Mouse (Mus musculus): ENCODE measurements around the gene Eif6. TPM values are rescaled to one million over a fixed set of nuclear protein-coding genes. Genes with fewer than 3 reads are reported as not detected.

Gene Eif6
- polyA plus RNA-seq, 1 experiment = 41.2 TPM

DNA sequence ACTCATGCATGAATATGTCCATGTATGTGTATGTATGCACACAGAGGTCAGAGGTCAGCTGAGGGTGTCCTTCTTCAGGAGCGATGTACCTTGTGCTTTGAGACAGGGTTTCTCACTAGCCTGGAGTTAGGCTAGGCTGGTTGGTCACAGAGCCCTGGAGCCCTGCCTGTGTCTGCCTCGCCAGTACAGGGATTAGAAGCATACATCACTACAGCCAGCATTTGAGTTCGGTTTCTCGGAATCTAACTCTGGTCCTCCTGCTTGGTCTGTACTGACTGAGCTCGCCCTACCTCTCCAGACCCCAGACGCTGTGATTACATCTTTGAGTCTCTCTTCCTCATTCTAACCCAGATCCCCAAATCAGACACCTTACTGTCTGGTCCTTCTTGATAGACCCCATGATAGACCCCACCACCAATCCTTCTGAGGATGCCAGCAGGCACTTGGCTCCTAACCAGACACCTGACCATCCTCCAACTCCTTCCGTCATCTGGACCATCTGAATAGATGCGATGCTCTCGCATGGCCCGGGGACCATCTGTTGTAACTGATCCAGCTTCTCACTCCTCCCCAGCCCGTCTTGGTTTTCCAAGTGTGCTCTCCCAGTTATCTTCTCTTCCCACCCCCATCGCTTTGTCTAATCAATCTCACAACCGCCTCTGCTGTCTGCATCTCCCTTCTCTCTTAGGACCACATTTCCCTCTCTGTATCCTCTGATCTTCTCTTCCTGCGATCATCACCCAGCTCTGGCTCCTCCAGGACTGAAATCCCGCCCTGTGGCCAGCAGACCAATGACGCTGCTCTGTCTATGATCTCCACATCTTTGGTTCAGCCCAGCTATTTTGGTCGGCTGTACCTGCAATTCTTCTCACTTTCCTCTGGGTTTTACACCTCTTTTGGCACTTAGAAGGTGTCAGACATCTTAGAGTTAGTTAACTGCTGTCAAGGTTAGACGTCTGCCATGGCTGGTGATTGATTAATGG lies 38.5 kb downstream of the Eif6 start:
- TF ChIP-seq POLR2A (IDR thresholded peaks at IDR 0.05; ENCODE audit: control insufficient read depth, low read depth, low read length) (no peak), CTCF (IDR thresholded peaks at IDR 0.05; ENCODE audit: control insufficient read depth, insufficient read depth, insufficient replicate concordance, low read depth, low read length) (no peak)
- Histone ChIP-seq H3K27ac (ENCODE audit: control insufficient read depth, insufficient read depth, low read depth, low read length) (no peak overlapping the region), H3K4me1 (ENCODE audit: control insufficient read depth, insufficient read depth, low read length) (no peaks in the 10 kb centered on the region), H3K4me3 (ENCODE audit: control insufficient read depth, low read depth, low read length) (no peak overlapping the region), H3K36me3 (ENCODE audit: control insufficient read depth, insufficient read depth, low read length) (no peaks in the 10 kb centered on the region), H3K27me3 (ENCODE audit: control insufficient read depth, insufficient read depth, low read length) (no peaks in the 10 kb centered on the region)

DNA sequence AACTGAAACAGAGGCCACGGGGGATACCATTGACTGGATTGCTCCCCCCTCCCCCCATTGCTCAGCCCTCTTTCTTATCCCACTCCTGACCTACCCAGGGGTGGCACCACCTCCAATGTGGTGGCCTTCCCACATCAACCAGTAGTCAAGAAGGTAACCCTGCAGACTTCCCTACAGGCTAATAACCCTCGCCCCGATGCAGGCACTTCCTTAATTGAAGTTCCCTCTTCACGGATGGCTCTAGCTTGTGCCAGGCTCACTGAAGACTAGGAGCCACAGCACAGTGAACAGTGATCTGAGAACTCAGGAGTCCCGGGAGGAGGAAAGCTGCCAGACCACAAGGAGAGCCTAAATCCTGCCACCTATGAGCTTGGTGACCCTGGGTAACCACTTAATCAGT lies 39.8 kb downstream of the Eif6 start:
- Histone ChIP-seq H3K27me3 (ENCODE audit: control insufficient read depth, insufficient read depth, low read length) (no peaks in the 10 kb centered on the region), H3K27ac (ENCODE audit: control insufficient read depth, insufficient read depth, low read depth, low read length) (no peak overlapping the region), H3K4me3 (ENCODE audit: control insufficient read depth, low read depth, low read length) (no peak overlapping the region), H3K36me3 (ENCODE audit: control insufficient read depth, insufficient read depth, low read length) (no peaks in the 10 kb centered on the region), H3K4me1 (ENCODE audit: control insufficient read depth, insufficient read depth, low read length) (no peaks in the 10 kb centered on the region)
- TF ChIP-seq POLR2A (IDR thresholded peaks at IDR 0.05; ENCODE audit: control insufficient read depth, low read depth, low read length) (no peak), CTCF (IDR thresholded peaks at IDR 0.05; ENCODE audit: control insufficient read depth, insufficient read depth, insufficient replicate concordance, low read depth, low read length) (no peak)

DNA sequence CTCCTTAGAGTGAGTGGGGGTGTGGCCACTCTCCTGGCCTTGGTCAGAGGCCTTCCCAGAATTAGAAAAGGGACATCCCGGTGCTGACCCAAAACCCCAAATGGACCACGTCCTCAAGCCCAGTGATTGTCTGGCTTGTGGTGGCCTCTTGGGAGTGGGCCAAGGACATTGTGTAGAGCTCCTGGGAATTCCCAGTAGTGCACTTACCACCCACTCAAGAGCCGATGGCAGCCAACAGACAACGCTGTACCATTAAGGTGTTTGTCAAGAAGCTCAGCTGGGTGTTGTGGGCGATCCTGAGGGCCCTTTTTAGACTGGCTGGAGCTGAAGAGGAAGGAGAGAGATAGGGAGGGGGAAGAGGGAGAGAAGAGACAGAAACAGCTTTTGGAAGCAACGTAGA lies 42.2 kb downstream of the Eif6 start:
- Histone ChIP-seq H3K4me1 (ENCODE audit: control insufficient read depth, insufficient read depth, low read length) (no peaks in the 10 kb centered on the region), H3K27me3 (ENCODE audit: control insufficient read depth, insufficient read depth, low read length) (no peaks in the 10 kb centered on the region), H3K36me3 (ENCODE audit: control insufficient read depth, insufficient read depth, low read length) (no peaks in the 10 kb centered on the region), H3K27ac (ENCODE audit: control insufficient read depth, insufficient read depth, low read depth, low read length) (no peak overlapping the region), H3K4me3 (ENCODE audit: control insufficient read depth, low read depth, low read length) (no peak overlapping the region)
- TF ChIP-seq POLR2A (IDR thresholded peaks at IDR 0.05; ENCODE audit: control insufficient read depth, low read depth, low read length) (no peak), CTCF (IDR thresholded peaks at IDR 0.05; ENCODE audit: control insufficient read depth, insufficient read depth, insufficient replicate concordance, low read depth, low read length) (no peak)

DNA sequence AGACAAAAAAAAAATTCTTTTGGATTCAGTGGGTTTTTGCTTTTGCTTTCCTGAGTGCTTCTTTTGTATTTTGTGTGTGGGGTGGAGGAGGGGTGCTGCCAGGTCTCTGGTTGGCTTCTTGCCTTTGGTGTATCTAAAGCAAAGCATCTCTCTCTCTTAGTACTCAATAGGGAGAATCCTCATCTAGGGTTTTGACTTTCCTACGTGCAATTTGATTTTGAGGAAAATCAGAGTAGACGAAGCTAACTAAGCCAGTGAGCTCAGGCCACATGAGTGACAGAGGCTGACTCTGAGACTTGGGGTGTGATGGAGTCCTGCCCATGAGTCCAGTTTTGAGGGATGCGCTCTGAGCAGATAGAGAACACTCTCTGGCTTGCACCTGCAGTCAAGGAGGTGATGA lies 47.2 kb downstream of the Eif6 start:
- Histone ChIP-seq H3K4me3 (ENCODE audit: control insufficient read depth, low read depth, low read length) (no peak overlapping the region), H3K4me1 (ENCODE audit: control insufficient read depth, insufficient read depth, low read length) (peaks cover 9% of the 10 kb centered on the region), H3K27me3 (ENCODE audit: control insufficient read depth, insufficient read depth, low read length) (peaks cover 5% of the 10 kb centered on the region), H3K36me3 (ENCODE audit: control insufficient read depth, insufficient read depth, low read length) (no peaks in the 10 kb centered on the region), H3K27ac (ENCODE audit: control insufficient read depth, insufficient read depth, low read depth, low read length) (no peak overlapping the region)
- TF ChIP-seq CTCF (IDR thresholded peaks at IDR 0.05; ENCODE audit: control insufficient read depth, insufficient read depth, insufficient replicate concordance, low read depth, low read length) = no peak
- no peak for TF ChIP-seq POLR2A (IDR thresholded peaks at IDR 0.05; ENCODE audit: control insufficient read depth, low read depth, low read length)

DNA sequence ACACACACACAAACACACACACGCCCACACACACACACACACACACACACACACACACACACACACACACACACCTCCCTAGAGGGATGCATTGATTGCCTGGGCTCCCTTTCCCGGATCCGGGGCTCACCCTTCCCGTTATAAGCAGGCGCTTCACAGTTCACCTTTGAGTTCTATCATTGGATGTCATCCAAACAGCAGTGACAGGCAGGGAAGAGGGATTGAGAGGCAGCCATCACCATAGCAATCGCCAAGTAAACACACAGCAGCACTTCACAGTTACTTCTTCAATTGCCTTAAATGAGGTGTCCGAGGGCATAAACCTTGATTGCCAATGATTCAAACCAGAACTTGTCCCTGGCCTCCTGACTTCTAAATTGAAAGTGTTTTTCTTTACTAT lies 47.7 kb downstream of the Eif6 start:
- Histone ChIP-seq H3K27me3 (ENCODE audit: control insufficient read depth, insufficient read depth, low read length) (peaks cover 5% of the 10 kb centered on the region), H3K4me1 (ENCODE audit: control insufficient read depth, insufficient read depth, low read length) (peaks cover 10% of the 10 kb centered on the region), H3K4me3 (ENCODE audit: control insufficient read depth, low read depth, low read length) (no peak overlapping the region), H3K36me3 (ENCODE audit: control insufficient read depth, insufficient read depth, low read length) (no peaks in the 10 kb centered on the region), H3K27ac (ENCODE audit: control insufficient read depth, insufficient read depth, low read depth, low read length) (no peak overlapping the region)
- no peak for TF ChIP-seq POLR2A (IDR thresholded peaks at IDR 0.05; ENCODE audit: control insufficient read depth, low read depth, low read length)
- no peak for TF ChIP-seq CTCF (IDR thresholded peaks at IDR 0.05; ENCODE audit: control insufficient read depth, insufficient read depth, insufficient replicate concordance, low read depth, low read length)

DNA sequence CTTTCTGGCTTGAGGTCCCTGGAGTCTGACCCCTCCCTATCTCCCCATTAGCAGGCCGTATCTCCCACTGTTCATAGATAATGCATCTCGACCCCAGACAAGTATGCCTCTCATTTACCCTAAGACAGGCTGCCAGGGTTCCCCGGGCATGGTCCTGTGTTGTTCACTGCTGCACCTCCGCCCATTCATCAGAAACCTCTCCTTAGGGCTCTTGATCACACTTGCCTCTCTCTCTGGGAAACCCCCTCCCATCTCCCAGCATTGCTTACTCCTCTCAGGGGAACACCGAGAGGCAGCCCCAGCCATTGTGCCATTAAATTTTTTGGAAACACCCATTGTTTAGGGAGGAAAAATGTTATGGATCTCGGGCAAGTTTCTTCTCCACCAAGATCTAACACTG lies 48.7 kb downstream of the Eif6 start:
- Histone ChIP-seq H3K27me3 (ENCODE audit: control insufficient read depth, insufficient read depth, low read length) (peaks cover 5% of the 10 kb centered on the region), H3K27ac (ENCODE audit: control insufficient read depth, insufficient read depth, low read depth, low read length) (no peak overlapping the region), H3K4me1 (ENCODE audit: control insufficient read depth, insufficient read depth, low read length) (peaks cover 10% of the 10 kb centered on the region), H3K36me3 (ENCODE audit: control insufficient read depth, insufficient read depth, low read length) (no peaks in the 10 kb centered on the region), H3K4me3 (ENCODE audit: control insufficient read depth, low read depth, low read length) (no peak overlapping the region)
- TF ChIP-seq CTCF (IDR thresholded peaks at IDR 0.05; ENCODE audit: control insufficient read depth, insufficient read depth, insufficient replicate concordance, low read depth, low read length) = no peak
- no peak for TF ChIP-seq POLR2A (IDR thresholded peaks at IDR 0.05; ENCODE audit: control insufficient read depth, low read depth, low read length)

DNA sequence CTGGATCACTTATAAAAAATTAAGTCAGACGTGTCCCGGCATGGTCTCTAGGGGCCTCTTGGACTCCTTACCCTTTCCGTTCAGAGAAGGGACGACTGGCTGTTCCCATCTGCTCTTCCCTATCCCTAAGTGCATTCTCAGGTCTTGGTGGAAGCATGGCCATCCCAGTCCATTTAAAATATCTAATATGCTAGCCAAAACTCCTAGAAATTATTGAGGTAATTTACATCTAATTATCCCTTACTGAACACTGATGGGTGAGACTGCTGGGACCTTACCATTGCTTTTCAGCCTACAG lies 49.1 kb downstream of the Eif6 start:
- Histone ChIP-seq H3K4me3 (ENCODE audit: control insufficient read depth, low read depth, low read length) (no peak overlapping the region), H3K4me1 (ENCODE audit: control insufficient read depth, insufficient read depth, low read length) (peaks cover 10% of the 10 kb centered on the region), H3K27me3 (ENCODE audit: control insufficient read depth, insufficient read depth, low read length) (peaks cover 5% of the 10 kb centered on the region), H3K36me3 (ENCODE audit: control insufficient read depth, insufficient read depth, low read length) (no peaks in the 10 kb centered on the region), H3K27ac (ENCODE audit: control insufficient read depth, insufficient read depth, low read depth, low read length) (no peak overlapping the region)
- TF ChIP-seq POLR2A (IDR thresholded peaks at IDR 0.05; ENCODE audit: control insufficient read depth, low read depth, low read length) (no peak), CTCF (IDR thresholded peaks at IDR 0.05; ENCODE audit: control insufficient read depth, insufficient read depth, insufficient replicate concordance, low read depth, low read length) (no peak)

Data from testis, adult 2 months (tissue).